Mouse (Mus musculus): ENCODE results near the gene Adam11.

- no peak for TF ChIP-seq CTCF (IDR thresholded peaks at IDR 0.05; ENCODE audit: control insufficient read depth, insufficient read depth, insufficient replicate concordance, low read depth, low read length)
- TF ChIP-seq POLR2A (IDR thresholded peaks at IDR 0.05; ENCODE audit: control insufficient read depth, low read depth, low read length), result no peak
Observed at GRCm38 (mm10) chr11:102820432-102820831, 59.2 kb downstream of the Adam11 start.
